Mouse (Mus musculus) neutrophil, adult 59 days (primary cell): ENCODE data around the gene Tmem174. TPM values are rescaled to one million over a fixed set of nuclear protein-coding genes. Genes with fewer than 3 reads are reported as not detected.

Source experiments
- total RNA-seq, 2 experiments: library from RNA; stranded (reverse); gene quantifications; 1 replicate in 1 of 2; 2 replicates in 1 of 2; pipeline ENCODE4 v1.2.4; 2023

The Tmem174 gene
- not detected for total RNA-seq

GRCm38 (mm10) chr13:98637145-98637544 lies at the start of gene Tmem174:
Tmem174 (minus strand) TSS chr13:98637410.

Other genes with a start within 250 kb of the Tmem174 start
- gene Gm10320, start 145.4 kb downstream of the Tmem174 start, total RNA-seq, result not detected
- gene Tmem171, start 57.4 kb upstream of the Tmem174 start, total RNA-seq, result not detected
- 100 to 1,000 TPM; 132 to 135 TPM for gene Fcho2, start 178.0 kb upstream of the Tmem174 start, total RNA-seq